Mouse (Mus musculus) lung, postnatal 10 days (tissue): ENCODE measurements around the gene Glb1.
A peak's percentile ranks its signal among the peaks of the same experiment; 100 is the strongest.

Source experiments
- DNase-seq: peaks from one replicate; pipeline ENCODE4 v3.0.0; 2021

Glb1 gene

GRCm38 (mm10) chr9:114395258-114395657 is 5.6 kb upstream of the Glb1 start:
- no peak for DNase-seq

GRCm38 (mm10) chr9:114399680-114400079 is 1.2 kb upstream of the Glb1 start:
- DNase-seq, result no peak

- no peak for DNase-seq
These were observed 308 bp upstream of the Glb1 start for GRCm38 (mm10) chr9:114400588-114400948.

- peak; percentile 37 for DNase-seq
These were observed 807 bp downstream of the Glb1 start for GRCm38 (mm10) chr9:114401685-114402080.

- no peak for DNase-seq
These were observed 6.8 kb downstream of the Glb1 start for GRCm38 (mm10) chr9:114407676-114408075.

- no peak for DNase-seq
These were observed 9.5 kb downstream of the Glb1 start for GRCm38 (mm10) chr9:114410313-114410862.

GRCm38 (mm10) chr9:114411295-114411694 is 10.4 kb downstream of the Glb1 start:
- DNase-seq, result no peak

GRCm38 (mm10) chr9:114412406-114412805 is 11.5 kb downstream of the Glb1 start:
- no peak for DNase-seq

- DNase-seq, result no peak
These were observed 13.0 kb downstream of the Glb1 start for GRCm38 (mm10) chr9:114413866-114414265.

GRCm38 (mm10) chr9:114415701-114416100 is 14.8 kb downstream of the Glb1 start:
- peak; percentile 60 for DNase-seq

GRCm38 (mm10) chr9:114416646-114417517 is 16.0 kb downstream of the Glb1 start:
- DNase-seq, result no peak

- peak; percentile 54 for DNase-seq
These were observed 17.3 kb downstream of the Glb1 start for GRCm38 (mm10) chr9:114418187-114418586.

GRCm38 (mm10) chr9:114420443-114420842 is 19.6 kb downstream of the Glb1 start:
- no peak for DNase-seq

GRCm38 (mm10) chr9:114421045-114421444 is 20.2 kb downstream of the Glb1 start:
- no peak for DNase-seq

GRCm38 (mm10) chr9:114421797-114422196 is 20.9 kb downstream of the Glb1 start:
- DNase-seq, result no peak

GRCm38 (mm10) chr9:114425576-114425975 is 24.7 kb downstream of the Glb1 start:
- no peak for DNase-seq

GRCm38 (mm10) chr9:114426201-114426600 is 25.3 kb downstream of the Glb1 start:
- DNase-seq, result peak; percentile 37

GRCm38 (mm10) chr9:114427425-114427824 is 26.5 kb downstream of the Glb1 start:
- no peak for DNase-seq

GRCm38 (mm10) chr9:114428103-114428834 is 27.4 kb downstream of the Glb1 start:
- DNase-seq, result no peak

GRCm38 (mm10) chr9:114435668-114436067 is 34.8 kb downstream of the Glb1 start:
- no peak for DNase-seq

- DNase-seq, result no peak
These were observed 39.7 kb downstream of the Glb1 start for GRCm38 (mm10) chr9:114440548-114440947.

- no peak for DNase-seq
These were observed 41.3 kb downstream of the Glb1 start for GRCm38 (mm10) chr9:114442225-114442624.

GRCm38 (mm10) chr9:114442893-114443292 is 42.0 kb downstream of the Glb1 start:
- DNase-seq, result no peak

GRCm38 (mm10) chr9:114443351-114443750 is 42.5 kb downstream of the Glb1 start:
- DNase-seq, result no peak
